Mouse (Mus musculus): Measurements from ENCODE around the gene Srrm2. TPM values are rescaled to one million over a fixed set of nuclear protein-coding genes. Genes with fewer than 3 reads are reported as not detected.
A peak's percentile ranks its signal among the peaks of the same experiment; 100 is the strongest.

Gene Srrm2
- total RNA-seq (2021) = 100 to 1,000 TPM; 480 to 746 TPM
- long read RNA-seq, experiment 1, partial matches to known transcripts = 6 of 9 reads
- long read RNA-seq, experiment 1, other reads (novel, unspliced or antisense) = 2 of 9 reads
- long read RNA-seq, experiment 2, partial matches to known transcripts = 103 of 111 reads
- long read RNA-seq, experiment 2, other reads (novel, unspliced or antisense) = 6 of 111 reads

DNA sequence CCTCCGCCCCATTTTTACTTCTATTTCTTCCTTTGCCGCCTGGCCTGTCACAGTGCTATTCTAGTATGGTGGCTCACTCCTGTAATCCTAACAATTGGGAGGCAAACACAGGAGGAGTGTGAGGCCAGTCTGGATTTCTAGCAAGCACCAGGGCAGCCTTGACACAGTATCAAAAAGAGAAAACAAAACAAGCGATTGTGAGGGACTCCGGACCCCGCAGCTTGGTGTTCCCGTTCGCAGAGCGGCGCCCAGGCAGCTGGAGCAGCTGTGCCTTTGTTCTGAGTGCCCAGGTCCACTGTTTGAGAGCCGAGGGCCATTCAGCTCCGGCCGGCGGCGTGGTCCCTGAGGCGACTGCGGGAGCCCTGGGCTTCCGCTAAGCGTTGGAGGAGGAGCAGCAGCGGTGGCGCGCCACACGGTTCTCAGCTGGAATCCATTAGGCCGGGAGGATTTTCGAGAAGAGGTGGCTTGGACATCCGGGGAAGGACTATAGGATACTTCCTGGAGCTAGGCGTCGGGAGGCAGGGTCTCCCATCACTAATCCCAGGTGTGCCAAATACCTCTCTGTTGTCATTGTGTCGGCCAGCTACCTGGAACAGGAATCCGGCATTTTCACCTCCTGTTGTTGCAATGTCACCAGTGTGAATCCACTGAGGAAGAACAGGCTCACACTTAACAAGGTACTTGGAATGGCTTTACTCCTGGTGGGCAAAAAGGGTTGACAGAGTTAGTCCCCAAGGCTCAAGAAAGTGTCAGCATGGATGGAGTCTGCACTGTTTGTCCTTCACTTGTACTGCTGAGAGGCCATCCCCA lies at the start of gene Srrm2:
TSS of gene Srrm2 (plus strand) at position 264 of the 810 bp plus-strand sequence.
- DNase-seq (ENCODE audit: low spot score in 2 of 2) = peak; percentile 60 to 65

DNA sequence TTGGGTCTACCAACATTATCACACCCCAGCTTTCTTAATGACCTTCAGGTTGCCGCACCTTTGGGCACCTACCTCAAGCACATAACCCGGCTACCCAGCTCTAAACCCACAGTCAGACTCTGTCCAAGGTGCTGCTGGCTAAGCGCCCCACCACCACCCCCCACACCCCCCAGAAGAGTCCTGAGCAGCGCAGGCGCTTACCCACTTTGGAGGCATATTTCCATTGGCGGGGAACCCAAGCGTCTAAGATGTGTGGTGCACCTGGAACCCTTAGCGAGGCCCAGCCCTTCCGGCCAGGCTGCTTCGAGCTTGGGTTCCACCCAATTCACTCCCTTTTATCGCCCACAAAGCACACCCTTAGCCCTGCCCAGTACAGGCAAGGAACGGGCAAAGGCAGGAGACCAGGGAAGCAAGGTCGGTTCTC lies 49.7 kb upstream of the Srrm2 start, which contains the start of gene Paqr4:
TSS of gene Paqr4 (minus strand) at position 270 of the 424 bp plus-strand sequence.
- no peak for DNase-seq (ENCODE audit: low spot score in 2 of 2)

DNA sequence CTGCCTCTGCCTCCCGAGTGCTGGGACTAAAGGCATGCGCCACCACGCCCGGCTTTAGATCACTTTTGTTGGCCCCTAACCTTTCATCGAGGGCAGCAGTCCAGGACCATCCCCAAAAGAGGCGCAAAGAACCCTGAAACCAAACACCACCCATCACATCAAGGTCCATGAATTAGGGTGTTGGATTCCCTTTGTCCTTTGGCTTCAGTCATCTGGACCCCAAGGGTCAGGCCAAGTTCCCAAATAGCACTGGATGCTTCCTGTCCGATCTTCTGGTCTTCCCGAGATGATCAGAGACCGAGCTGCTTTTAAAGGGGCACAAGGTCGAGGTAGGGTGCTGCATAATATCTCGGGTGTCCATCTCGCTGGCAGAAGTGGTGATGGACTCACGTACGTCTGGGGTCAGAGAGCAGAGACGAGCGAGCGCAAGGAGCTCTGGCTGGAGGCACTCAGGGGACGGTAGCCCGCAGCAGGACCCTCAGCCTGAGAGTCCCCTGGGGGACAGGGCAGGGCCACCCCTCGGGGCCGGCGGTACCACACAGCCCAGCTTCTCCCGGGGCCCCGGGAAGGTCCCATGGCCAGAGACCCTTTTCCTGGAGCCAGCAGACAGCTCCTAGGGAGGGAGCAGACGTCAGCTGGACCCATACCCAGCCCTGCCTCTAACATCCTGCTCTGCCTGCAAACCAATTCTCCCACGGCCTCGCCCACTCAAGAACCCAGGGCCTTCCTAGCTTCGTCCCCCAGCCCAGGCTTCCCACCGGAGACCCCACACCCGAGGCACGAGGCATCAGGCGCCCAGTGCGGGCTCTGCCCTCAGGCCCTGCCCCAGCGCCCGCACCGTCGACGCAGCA lies 48.7 kb upstream of the Srrm2 start:
- no peak for DNase-seq (ENCODE audit: low spot score in 2 of 2)

DNA sequence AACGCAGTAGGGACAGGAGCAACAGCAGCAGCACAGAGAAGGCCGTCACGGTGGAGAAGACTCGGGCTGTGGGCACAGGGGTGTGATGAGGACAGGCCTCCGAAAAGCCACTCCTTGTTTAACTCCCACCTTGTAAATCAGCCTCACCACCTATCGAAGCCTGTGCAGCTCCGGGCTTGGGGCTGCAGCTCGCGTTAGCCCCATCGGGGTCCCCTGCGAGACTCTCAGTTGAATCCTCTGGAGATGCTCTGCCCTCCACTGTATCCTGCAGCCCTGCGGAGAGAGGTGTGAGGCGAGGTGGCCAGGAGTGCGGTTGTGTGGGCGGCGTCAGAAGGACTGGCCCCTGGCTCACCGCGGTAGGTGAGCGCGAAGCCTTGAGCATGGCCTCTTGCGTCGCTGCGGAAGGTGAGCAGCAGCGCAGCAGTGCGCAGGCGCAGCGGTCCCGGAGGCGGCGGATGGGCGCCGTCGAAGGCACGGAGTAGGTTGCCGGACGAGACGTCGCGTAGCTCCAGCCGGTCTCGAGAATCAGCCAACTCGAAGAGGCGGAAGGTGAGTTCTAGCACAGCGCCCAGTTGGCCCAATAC lies 48.0 kb upstream of the Srrm2 start:
- peak in 1 of 2 experiments; percentile 42 for DNase-seq (ENCODE audit: low spot score in 2 of 2)

DNA sequence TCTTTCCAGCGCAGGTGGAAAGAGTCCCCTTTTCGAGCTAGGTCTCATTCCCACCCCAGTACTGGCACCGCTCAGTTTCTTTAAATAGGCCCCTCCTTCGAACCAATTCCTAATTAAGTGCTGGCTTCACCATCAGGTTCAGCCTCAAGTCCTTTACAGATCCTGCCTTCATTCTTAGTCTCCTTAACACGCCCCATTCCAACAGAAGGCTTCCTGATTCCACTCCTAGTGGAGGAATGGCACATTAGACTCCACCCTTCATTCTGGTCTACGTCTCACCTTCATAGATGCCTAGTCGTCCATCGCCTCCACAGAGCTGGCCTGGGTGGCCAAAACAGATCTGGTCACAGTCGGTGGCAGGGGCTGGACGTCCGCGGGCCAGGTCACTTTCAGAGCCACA lies 47.4 kb upstream of the Srrm2 start:
- DNase-seq (ENCODE audit: low spot score in 2 of 2) = no peak

DNA sequence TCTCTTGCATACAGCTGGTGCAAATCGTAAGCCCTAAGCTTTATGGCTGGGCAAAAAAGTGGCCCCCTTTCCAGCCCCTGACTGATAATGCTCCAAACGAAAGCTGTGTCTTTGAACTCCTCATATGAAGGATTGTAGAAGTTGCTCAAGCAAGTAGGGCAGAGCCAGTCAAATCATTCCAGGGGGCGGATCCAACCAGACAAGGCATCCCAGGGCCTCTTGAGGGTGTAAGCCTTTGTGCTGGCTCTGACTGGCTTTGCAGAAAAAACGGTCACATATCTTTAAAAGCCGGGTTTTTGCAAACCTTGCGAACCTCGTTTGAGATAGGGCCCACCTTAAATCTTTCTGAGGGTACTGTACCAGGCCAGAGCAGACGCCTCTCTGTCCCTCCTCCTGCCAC lies 46.3 kb upstream of the Srrm2 start:
- DNase-seq (ENCODE audit: low spot score in 2 of 2) = no peak

DNA sequence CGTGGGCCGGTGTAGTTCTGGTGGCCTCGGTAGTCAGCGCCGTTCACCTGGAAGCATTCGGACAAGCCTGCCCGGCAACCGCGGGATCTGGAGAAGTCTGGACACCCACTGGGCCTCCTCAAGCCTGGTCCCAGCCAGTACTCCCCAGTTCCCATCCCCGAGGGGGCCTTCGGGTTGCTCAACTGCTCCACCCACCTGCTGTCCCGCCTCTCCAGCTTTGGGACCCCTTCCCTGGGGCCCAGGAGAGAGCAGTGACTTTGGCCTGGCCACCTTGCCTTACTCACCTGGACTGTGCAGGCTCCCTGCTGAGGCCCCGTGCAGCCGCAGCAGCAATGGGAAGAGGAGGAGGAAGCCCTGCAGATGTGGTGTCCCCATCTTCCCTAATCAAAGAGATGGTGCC lies 45.7 kb upstream of the Srrm2 start:
- DNase-seq (ENCODE audit: low spot score in 2 of 2) = no peak

DNA sequence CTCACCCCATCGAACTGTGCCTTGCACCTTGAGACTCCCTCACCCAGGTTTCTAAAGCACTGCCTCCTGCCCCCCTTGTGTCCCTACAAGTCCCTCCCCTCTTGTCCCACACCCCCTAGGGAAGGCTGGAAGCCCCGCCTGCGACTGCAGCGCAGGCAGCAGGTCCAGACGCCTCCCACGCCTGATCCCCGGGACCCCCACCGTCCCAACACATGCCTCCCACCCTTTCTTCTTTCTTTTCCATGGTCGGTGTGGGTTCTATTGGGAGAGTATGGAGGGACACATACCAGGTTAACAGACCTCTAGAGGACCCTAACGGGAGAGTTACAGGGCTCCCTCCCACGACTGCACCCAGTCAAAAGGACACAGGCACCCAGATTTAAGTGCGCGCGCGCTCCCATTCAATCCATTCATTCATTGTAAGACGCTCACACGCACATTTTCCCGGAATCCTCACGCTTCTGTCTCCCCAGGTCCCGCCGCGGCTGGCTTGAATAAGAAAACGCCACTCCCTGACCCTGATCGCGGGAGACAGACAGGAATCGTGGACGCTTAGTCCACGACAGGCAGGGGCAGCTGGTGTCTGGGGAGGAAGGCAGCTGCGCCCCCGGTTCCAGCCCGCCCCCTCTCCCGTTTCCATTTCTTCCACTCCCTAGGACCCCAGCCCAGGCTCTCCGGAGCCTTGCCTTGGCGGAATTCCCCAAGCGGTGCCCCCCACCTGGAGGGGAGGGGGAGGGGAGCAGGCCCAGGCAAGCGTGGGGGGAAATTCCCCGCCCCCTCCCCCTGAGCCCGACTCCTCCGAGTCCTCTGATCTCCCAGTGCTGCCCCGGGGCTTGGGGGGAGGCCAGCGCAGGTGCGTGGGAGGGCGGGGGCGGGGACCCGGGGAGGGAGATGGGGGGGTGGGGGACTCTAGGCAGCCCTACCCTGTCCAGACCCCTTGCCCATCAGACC lies 44.8 kb upstream of the Srrm2 start, which contains the start of gene Kremen2:
TSS of gene Kremen2 (minus strand) at position 533 of the 951 bp plus-strand sequence.
- DNase-seq (ENCODE audit: low spot score in 2 of 2) = no peak

DNA sequence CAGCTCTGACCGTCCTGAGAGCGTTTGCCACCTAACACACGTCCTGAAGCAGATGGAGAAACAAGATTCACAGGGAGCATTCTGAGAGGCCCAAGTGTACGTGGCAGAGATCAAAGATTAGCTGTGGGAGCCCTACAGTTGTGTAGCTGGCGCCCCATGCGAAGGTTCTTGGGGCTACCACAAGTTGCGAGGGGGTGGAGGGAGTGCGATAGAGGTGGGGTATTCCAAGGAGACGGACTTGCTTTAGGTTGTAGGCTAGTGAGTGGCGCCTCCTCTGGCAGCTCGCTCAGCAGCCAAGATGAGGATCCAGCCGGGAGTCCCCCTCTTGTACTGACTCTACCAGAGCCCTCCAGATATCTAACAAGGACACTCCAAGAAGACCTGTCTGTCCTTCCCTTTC lies 44.0 kb upstream of the Srrm2 start:
- DNase-seq (ENCODE audit: low spot score in 2 of 2) = no peak

DNA sequence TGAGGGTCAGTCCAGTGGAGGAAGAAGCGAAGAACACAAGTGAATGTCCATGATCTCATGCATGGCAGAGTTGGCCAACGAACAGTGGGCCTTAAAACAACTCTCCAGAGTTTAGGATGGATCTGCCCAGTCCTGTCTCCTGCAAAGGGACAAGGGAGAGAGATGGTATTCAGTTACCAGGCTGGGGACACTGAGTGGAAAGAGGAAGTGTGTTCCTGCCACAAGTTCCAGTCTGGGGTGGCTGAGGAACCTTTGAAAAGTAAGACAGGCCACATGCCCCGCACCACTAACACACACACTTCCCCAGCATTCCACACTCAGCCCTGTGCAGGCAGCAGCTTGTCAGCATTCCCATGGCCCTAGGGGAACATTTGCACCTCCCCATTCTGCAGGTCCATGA lies 43.6 kb upstream of the Srrm2 start:
- DNase-seq (ENCODE audit: low spot score in 2 of 2) = no peak

DNA sequence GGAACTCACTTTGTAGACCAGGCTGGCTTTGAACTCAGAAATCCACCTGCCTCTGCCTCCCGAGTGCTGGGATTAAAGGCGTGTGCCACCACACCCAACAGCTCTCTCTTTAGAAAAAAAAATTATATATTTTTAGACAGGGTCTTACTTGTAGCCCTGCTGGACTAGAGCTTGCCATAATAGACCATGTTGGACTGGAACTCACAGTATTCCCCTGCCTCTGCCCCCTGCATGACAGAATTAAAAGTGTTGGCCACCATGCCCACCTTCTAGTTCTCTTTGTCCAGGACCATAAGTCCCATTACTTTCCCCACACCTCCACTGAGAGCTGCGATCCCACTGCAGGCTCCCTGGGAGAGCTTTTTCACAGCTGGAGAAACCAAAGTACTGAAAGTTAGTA lies 42.9 kb upstream of the Srrm2 start:
- no peak for DNase-seq (ENCODE audit: low spot score in 2 of 2)

DNA sequence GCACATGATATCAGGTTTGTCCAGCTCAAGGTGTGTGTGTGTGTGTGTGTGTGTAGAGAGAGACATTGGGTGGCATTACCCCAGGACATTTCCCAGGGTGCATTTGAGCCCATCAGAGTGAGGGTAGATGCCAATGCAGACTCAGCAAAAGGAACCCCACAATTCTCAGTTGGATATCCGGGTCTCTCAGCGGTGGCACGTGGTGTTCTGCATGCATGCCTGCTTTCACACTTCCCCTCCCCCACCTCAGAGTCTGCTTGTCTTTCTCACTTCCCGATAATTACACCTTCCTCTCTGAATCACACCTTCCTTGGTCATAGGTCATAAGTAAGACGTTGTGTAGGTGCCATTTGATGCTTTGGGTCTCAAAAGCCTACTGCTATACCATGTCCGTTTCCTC lies 42.3 kb upstream of the Srrm2 start:
- no peak for DNase-seq (ENCODE audit: low spot score in 2 of 2)

DNA sequence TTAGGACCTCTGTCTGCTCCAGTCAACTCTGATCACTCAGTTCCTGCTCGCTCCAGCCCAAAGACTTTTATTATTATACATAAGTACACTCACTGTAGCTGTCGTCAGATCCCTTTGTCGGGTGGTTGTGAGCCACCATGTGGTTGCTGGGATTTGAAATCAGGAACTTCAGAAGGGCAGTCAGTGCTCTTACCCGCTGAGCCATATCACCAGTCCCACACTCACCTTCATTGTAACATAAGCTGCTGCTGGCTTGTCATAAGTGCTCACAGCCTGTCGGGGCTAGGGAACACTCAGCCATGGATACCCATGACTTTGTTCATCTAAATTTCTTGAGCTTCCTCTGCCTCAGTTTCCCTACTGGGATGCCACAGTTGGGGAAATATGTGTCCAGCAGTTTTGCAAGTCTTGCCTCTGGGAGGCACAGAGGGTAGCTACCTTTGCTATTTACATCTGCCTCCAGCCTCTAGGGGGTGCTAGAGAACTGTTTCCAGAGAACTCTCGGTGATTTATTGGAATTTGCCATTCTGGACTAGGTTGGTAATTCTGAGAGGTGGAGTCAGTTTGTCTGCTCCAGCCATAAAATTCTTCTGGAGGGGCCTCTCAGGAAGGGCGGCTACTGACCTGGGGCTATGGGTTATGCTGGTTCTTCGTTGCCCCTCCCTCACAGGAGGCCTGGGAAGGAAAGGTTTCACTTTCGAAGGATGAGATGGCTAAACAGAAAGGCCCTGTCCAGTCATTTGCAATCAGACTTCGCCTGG lies 41.5 kb upstream of the Srrm2 start:
- peak; percentile 57 to 75 for DNase-seq (ENCODE audit: low spot score in 2 of 2)

DNA sequence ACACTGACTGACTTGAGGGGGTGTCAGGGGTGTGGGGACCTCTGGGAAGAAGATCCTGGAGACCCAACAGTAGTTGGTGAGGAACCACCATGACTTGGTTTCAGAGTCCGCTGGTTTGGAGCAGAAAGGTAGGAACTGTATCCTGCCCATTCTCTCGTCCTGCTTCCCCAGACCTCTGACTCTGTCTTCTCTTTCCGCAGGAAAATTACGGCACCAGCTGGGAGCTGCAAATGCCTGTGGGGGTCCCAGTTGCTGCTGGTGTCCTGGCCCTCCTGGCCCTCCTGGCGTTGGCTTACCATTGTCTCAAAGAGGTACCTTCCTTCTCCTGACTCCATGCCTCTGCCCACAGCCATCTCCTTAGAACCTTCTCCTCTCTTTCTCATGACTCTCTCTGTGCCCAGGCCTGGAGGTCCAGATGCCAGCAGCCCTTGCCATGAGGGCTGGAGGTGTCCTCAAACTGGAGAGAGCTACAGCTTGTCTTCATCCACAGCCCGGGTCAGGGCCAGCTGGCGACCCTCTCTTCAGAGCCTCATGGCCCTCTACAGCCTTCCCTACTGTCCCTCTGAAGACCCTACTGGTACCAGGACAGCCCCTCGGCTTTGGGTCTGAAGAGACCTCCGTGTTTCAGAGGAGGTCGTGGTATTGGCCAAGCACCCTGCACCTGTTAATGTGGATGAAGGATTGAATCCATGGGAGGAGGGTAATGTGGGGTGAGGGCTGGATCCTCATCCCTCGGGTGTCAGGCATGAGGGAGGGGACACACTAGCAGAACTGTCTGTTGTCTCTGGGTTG lies 40.7 kb upstream of the Srrm2 start:
- DNase-seq (ENCODE audit: low spot score in 2 of 2) = peak in 1 of 2 experiments; percentile 22

DNA sequence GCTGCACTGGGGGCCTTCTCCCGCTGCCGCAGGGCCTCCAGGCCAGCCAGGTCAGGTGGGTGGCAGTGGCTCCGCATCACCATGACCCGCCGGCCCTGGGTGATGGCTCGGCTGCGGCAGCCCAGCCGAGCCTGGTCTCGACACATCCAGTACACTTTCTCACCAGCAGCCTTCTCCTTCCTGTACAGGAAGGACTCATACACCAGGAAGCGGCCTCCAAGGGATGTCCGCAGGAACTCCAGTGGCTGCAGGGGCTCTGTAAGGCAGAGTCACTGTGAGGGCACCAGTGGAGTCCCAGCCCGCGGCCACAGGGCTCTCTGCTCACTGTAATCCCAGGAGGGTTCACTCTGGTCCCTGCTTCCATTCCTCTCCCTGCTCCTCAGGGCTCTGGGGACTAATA lies 34.6 kb upstream of the Srrm2 start:
- DNase-seq (ENCODE audit: low spot score in 2 of 2) = no peak

DNA sequence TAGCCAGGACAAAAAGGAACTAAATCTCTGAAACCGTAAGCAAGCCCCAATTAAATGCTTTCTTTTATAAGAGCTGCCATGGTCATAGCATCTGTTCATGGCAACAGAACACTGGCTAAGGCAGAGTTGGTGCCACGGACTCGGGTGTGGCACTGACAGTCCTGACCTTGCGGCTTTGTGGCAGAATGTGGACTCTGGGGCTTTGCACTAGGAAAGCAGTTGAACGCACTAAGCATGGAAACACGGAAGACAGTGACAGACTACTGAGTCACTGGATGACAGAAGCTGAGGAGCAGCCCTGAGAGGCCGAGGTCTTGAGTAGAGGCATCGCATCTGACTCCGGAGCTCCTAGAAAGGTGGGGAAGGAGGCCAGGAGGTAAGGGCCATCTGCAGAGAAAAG lies 32.8 kb upstream of the Srrm2 start:
- DNase-seq (ENCODE audit: low spot score in 2 of 2) = no peak

DNA sequence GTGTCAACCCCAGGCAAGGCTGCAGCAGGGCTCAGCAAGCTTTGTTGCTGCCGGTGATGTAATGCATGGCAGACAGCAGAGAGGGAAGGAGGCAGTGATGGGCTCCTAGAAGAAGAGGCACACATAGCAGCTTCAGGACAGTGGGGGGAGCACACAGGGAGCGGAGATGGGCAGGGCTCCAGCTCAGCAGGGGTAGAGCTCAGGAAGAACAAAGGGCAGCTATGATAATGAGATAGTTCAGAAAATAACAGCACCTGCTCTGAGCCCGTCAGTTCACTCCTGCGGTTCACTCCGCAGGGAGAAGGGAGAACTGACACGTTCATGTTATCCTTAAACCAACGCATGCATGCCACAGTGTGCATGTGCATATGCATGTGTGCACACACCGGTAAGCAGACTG lies 31.5 kb upstream of the Srrm2 start:
- no peak for DNase-seq (ENCODE audit: low spot score in 2 of 2)

DNA sequence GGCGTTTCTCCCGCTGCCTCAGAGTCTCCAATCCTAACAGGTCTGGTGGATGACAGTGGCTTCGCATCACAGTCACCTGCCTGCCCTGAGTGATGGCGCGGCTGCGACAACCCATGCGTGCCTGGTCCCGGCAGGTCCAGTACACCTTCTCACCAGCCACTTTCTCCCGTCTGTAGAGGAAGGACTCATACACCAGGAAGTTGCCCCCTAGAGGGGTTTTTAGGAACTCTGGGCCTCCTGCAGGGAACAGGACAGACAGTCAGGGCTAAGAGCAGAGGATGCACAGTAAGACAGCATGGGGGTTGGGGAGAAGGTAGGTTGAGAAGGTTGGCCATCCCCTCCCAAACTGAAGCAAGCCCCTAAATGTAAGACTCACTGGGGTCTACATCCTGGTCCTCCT lies 30.1 kb upstream of the Srrm2 start:
- DNase-seq (ENCODE audit: low spot score in 2 of 2) = no peak

DNA sequence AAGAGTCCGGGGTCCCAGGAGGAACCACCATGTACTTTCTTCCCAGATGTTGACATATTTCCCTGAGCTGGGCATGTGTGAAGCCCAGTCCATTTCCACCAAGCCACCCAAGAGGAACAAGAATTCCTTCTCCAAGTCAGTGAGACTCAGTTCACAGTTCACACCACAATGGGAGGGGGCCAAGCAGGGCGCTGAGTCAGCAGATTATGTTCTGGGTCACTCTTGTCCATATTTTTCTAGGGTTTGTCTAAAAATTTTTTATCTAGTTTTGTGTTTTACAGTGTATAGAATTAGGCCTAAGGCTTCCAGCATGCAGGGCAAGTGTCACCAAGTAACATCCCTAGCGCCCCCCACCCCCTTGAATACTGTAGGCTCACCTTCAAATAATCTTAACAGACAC lies 29.2 kb upstream of the Srrm2 start:
- DNase-seq (ENCODE audit: low spot score in 2 of 2) = no peak
